Mouse (Mus musculus) forebrain, embryonic 16.5 days (tissue): ENCODE measurements around the gene Slc47a2. TPM values are rescaled to one million over a fixed set of nuclear protein-coding genes. Genes with fewer than 3 reads are reported as not detected.

Experiments used
- ATAC-seq: fragments of 200-750 bp; cut with Nextera tagmentation; 2 replicates; pipeline ENCODE4 v1.8.0; 2017; ENCODE audit warnings: mild to moderate bottlenecking, moderate library complexity
- H3K27ac ChIP-seq: fragments of 300-500 bp; sonication (generic); 2 replicates; pipeline ENCODE4 v1.5.1; 2014; ENCODE audit warnings: low read length, control low read depth
- H3K27me3 ChIP-seq: fragments of 300-500 bp; sonication (generic); replicated peaks from 2 replicates; pipeline ENCODE4 v1.6.1; 2014; ENCODE audit warnings: low read length; ENCODE audit not compliant: control insufficient read depth, insufficient read depth
- H3K36me3 ChIP-seq: fragments of 300-500 bp; sonication (generic); 2 replicates; pipeline ENCODE4 v1.6.1; 2014; ENCODE audit not compliant: control insufficient read depth, insufficient read depth
- H3K4me1 ChIP-seq: fragments of 300-500 bp; sonication (generic); replicated peaks from 2 replicates; pipeline ENCODE4 v1.6.1; 2014; ENCODE audit warnings: low read length; ENCODE audit not compliant: control insufficient read depth, insufficient read depth
- H3K4me2 ChIP-seq: fragments of 300-500 bp; sonication (generic); 2 replicates; pipeline ENCODE4 v1.6.1; 2014; ENCODE audit warnings: mild to moderate bottlenecking, low read length, control low read depth
- H3K4me3 ChIP-seq: fragments of 300-500 bp; sonication (generic); replicated peaks from 2 replicates; pipeline ENCODE4 v1.5.1; 2014; ENCODE audit warnings: mild to moderate bottlenecking, low read length, control low read depth
- H3K9ac ChIP-seq: fragments of 300-500 bp; sonication (generic); replicated peaks from 2 replicates; pipeline ENCODE4 v1.6.1; 2014; ENCODE audit warnings: low read depth, low read length, control low read depth
- H3K9me3 ChIP-seq: fragments of 300-500 bp; sonication (generic); 2 replicates; pipeline ENCODE4 v1.6.1; 2016; ENCODE audit warnings: low read length; ENCODE audit not compliant: control insufficient read depth
- WGBS: fragments of 180-500 bp; shearing (Covaris S2); extraction: QIAGEN DNeasy Blood & Tissue Kit; methylation state at CpG from one replicate; pipeline ENCODE4 v1.1.7; 2014; 5-methylcytosine and 5-hydroxymethylcytosine counted together
- polyA plus RNA-seq: library from polyadenylated mRNA; unstranded; fragments of >200 nt; fragmentation: Nextera tagmentation; extraction: Ambion mirVana; gene quantifications from 2 replicates; pipeline ENCODE4 v1.2.1, GENCODE M21; 2015

Slc47a2 gene
- polyA plus RNA-seq, 1 experiment from 2014 or later, result not detected

DNA sequence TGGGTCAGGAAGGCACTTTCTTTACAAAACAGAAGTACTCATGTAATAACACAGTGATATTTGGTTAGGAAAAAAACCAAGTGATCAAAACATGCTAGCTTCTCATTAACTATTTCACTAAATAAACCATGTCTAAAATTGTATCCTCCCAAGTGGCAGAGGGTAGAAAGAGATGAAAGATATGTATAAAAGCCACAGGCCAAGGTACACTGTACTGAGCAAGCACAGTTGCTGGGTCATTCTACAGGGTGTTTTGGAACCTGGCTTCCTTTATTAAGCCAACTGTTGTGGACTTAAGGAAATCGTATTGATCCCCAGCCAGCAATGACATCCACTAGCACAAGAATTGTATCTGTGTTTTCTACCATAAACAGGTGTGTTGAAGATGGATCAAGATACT, 78.8 kb downstream of the Slc47a2 start:
- H3K9me3 ChIP-seq, result no peaks in the 10 kb centered on the region
- H3K27ac ChIP-seq, result no peak overlapping the region
- 0 out of 2 replicates have a peak, but pooled peaks cover 3% of the 10 kb centered on the region for H3K27me3 ChIP-seq
- WGBS, result 96% methylated on average over 1 of the region's 1 CpGs
- no peak overlapping the region for H3K4me3 ChIP-seq
- peaks cover 11% of the 10 kb centered on the region; the same call in 1 of the 2 replicates for H3K36me3 ChIP-seq
- 0 out of 2 replicates have a peak, but pooled peaks cover 5% of the 10 kb centered on the region for H3K4me1 ChIP-seq
- ATAC-seq, result no peak
- H3K4me2 ChIP-seq, result no peak overlapping the region
- H3K9ac ChIP-seq, result no peak overlapping the region

DNA sequence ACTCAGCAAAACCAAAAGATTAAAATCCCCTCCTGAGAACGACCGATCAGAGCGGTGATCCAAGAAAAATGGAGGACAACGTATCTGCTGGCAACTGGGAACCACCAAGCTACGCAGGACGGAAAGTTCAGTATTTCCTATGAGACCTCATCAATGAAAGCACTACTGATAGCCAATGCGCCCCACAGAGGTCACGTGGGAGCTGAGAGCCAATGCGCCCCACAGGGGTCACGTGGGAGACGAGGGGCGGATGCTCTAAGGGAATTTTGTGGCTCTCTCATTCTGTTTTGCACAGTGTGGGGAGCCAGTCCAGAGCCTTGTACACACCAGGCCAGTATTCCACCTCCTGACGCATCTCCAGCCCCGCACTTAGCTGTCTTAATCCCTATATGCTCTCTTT, 80.1 kb downstream of the Slc47a2 start:
- Histone ChIP-seq H3K27ac (no peak overlapping the region), H3K9me3 (no peaks in the 10 kb centered on the region), H3K4me3 (no peak overlapping the region), H3K4me1 (0 out of 2 replicates have a peak, but pooled peaks cover 4% of the 10 kb centered on the region), H3K27me3 (no peaks in the 10 kb centered on the region), H3K4me2 (no peak overlapping the region), H3K9ac (no peak overlapping the region), H3K36me3 (peaks cover 14% of the 10 kb centered on the region; the same call in 1 of the 2 replicates)
- no peak for ATAC-seq
- 91% methylated on average over 14 of the region's 14 CpGs for WGBS

DNA sequence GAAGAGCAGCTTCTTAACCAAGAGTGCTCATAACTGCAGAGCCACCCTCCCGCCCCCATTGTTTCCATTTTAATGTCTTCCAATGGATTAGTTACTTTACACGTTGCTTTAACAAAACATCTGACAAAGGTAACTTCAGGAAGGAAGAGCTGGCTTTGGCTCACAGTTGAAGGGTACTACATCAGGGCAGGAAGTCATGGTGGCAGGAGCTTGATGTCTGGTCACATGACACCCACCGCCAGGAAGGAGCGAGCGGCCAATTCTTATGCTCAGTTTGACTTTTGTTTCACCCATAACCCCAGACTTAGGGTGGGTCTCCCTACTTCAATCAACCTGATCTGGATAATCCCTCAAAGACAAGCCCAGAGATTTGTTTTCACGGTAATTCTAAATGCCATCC, 83.6 kb downstream of the Slc47a2 start:
- 85% methylated on average over 6 of the region's 6 CpGs for WGBS
- H3K9ac ChIP-seq, result no peak overlapping the region
- H3K4me3 ChIP-seq, result no peak overlapping the region
- H3K4me2 ChIP-seq, result no peak overlapping the region
- ATAC-seq, result no peak
- no peak overlapping the region for H3K27ac ChIP-seq
- H3K4me1 ChIP-seq, result no peaks in the 10 kb centered on the region
- no peaks in the 10 kb centered on the region for H3K9me3 ChIP-seq
- H3K36me3 ChIP-seq, result peaks cover 24% of the 10 kb centered on the region
- no peaks in the 10 kb centered on the region for H3K27me3 ChIP-seq

DNA sequence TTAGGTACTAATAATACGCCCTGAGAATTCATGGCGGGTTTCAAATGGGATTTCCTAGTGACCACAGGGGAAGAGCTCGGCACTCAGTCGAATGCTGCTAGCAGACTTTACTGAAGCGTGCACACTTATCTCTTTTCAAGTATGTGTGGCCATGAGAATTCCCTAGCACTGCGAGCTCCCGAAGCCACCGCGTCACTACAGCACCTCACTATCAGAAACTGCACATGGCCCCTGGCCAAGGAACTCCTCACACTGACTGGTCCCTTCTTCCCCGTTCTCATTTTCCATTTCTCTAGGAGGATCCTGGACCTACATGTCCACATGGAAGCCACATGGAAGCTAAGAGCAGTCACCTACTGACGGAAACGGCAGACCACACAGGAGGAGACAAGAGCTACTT, 89.9 kb downstream of the Slc47a2 start:
- Histone ChIP-seq H3K27ac (no peak overlapping the region), H3K27me3 (no peaks in the 10 kb centered on the region), H3K9ac (no peak overlapping the region), H3K9me3 (no peaks in the 10 kb centered on the region), H3K4me3 (no peak overlapping the region), H3K4me2 (no peak overlapping the region), H3K36me3 (peaks cover 13% of the 10 kb centered on the region), H3K4me1 (no peaks in the 10 kb centered on the region)
- ATAC-seq, result no peak
- WGBS, result 94% methylated on average over 12 of the region's 12 CpGs

DNA sequence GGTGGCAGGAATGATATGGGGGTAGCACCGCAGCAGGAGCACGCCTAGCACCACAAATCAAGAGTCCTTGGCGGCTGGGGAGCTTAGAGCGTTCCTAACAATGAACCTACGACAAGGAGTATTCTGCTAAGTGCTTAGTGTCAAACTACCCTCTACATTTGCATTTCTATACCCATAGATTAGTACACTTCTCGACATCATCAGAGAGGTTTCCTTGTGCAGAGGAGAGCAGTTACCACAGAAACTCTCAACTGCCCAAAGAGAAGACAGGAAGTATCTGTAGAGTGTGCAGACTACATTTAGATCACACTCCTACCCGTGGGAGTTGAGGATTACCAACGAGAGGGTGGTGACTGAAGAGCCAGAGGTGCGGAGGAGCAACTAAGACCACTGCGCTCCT, 90.9 kb downstream of the Slc47a2 start:
- peaks cover 13% of the 10 kb centered on the region for H3K36me3 ChIP-seq
- no peak overlapping the region for H3K4me2 ChIP-seq
- no peak overlapping the region for H3K9ac ChIP-seq
- H3K4me3 ChIP-seq, result no peak overlapping the region
- H3K4me1 ChIP-seq, result no peaks in the 10 kb centered on the region
- no peaks in the 10 kb centered on the region for H3K27me3 ChIP-seq
- 65% methylated on average over 10 of the region's 10 CpGs for WGBS
- no peaks in the 10 kb centered on the region for H3K9me3 ChIP-seq
- no peak for ATAC-seq
- no peak overlapping the region for H3K27ac ChIP-seq

Other genes with a start within 250 kb of the Slc47a2 start
- gene Tnfrsf13b, start 216.1 kb downstream of the Slc47a2 start, polyA plus RNA-seq, result 0.57 and 1.1 TPM in 2 replicates
- gene Usp22, start 167.8 kb downstream of the Slc47a2 start, polyA plus RNA-seq, result 479 and 501 TPM in 2 replicates
- 0.14 and 0.15 TPM in 2 replicates for gene Aldh3a1, start 135.3 kb downstream of the Slc47a2 start, polyA plus RNA-seq
- gene Aldh3a2, start 75.4 kb downstream of the Slc47a2 start, polyA plus RNA-seq, result 29.5 and 29.8 TPM in 2 replicates
- gene Slc47a1, start 35.5 kb upstream of the Slc47a2 start, polyA plus RNA-seq, result 0.09 and 0.10 TPM in 2 replicates
- 22.6 and 35.7 TPM in 2 replicates for gene Rnf112, start 111.3 kb upstream of the Slc47a2 start, polyA plus RNA-seq
- 47.4 and 55.0 TPM in 2 replicates for gene Mfap4, start 142.6 kb upstream of the Slc47a2 start, polyA plus RNA-seq
- gene Mapk7, start 151.5 kb upstream of the Slc47a2 start, polyA plus RNA-seq, result 111 and 118 TPM in 2 replicates
- 32.6 and 36.1 TPM in 2 replicates for gene B9d1, start 162.3 kb upstream of the Slc47a2 start, polyA plus RNA-seq
- 74.6 and 92.8 TPM in 2 replicates for gene Epn2, start 236.8 kb upstream of the Slc47a2 start, polyA plus RNA-seq